Mouse (Mus musculus) gastrocnemius, adult 8-10 months (tissue): Measurements from ENCODE around the gene Pex11b. TPM values are rescaled to one million over a fixed set of nuclear protein-coding genes. Genes with fewer than 3 reads are reported as not detected.
"Not testable (repeated sequence)": the region's sequence is repeated elsewhere in the genome, so short reads cannot be mapped to it uniquely, and the experiment has no call there.

ENCODE experiments used
- DNase-seq, 2 experiments: peaks; one replicate each; pipeline ENCODE4 v3.0.0; 2022; ENCODE audit warnings: low spot score in 2 of 2
- total RNA-seq, 4 experiments: library from RNA; stranded (reverse); gene quantifications; 2 replicates each; pipeline ENCODE4 v1.2.4; 2022

Pex11b gene
- 10 to 100 TPM; 23.3 to 31.3 (median 28.0) TPM for total RNA-seq

DNA sequence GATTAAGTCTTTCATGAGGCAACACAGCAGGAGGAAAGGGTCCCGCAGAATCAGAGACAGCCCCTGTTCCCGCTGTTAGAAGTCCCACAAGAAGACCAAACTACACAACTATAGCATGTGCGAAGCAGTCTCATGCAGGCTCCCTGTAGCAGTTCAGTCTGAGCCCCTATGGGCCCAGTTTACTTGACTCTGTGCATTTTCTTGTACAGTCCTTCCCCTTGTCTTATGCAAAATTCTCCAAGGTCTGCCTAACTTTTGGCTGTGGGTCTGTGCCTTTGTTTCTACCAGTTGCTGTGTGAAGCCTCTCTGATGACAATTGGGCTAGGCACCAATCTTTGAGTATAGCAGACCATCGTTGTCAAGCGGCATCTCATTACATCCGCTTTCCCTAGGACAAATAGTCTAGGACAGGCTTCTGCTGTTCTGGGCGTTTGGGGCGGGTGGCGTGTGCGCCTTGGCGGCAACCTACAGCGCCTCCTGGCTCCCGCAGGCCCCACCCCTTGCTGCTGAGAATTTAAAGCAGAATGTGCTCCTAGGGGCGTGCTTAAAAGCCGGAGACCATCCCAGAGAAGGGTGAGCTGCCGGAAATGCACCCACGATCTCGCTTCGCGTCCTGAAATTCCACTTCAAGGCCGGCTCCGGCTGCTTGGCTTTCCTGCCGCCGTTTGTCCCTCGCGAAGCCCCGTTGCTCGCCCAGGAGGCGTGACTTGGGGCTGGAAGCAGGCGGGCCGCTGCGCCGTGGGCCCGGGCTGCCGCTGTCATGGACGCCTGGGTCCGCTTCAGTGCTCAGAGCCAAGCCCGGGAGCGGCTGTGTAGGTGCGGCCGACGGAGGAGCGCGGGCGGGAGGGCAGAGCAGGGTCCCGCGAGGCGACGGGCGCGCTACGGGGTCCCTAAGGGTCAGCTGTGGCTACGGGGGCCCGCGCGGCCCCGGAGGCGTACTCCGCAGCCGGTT lies at the start of gene Pex11b, which contains the start of gene Gm42957:
Pex11b (plus strand) TSS at position 449 of the 952 bp plus-strand sequence.
Gm42957 (plus strand) TSS at position 547 of the 952 bp plus-strand sequence.
- DNase-seq = peak; percentile 70 to 77

DNA sequence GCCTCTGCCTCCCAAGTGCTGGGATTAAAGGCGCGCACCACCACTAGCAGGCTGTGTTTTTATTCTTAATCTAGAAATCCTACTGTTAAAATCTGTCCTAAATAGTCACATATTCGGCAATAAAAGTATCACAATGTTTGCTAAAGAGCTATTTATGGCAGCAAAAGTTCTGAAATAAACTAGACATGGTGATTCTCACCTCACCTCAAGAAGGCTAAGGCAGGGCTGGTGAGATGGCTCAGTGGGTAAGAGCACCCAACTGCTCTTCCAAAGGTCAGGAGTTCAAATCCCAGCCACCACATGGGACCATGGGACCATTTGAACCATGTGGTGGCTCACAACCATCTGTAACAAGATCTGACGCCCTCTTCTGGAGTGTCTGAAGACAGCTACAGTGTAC lies 44.5 kb upstream of the Pex11b start:
- no peak for DNase-seq

DNA sequence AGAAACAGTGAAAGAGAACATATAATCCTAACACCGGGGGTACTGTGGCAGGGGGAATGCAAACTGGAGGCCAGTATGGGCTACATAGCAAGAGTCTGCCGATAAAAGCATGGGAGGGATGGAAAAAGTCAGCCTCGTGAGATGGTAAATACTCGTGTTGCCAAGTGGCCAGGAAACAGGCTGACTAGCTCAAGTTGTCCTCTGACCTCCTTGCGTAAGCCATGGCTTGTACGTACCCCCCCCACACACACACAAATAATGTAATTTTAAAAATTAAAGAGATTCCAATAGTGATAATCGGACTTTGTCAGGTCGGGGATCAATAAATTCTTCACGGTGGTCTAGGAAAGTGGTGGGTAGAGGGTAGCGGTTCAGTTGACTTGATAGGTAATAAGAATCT lies 41.8 kb upstream of the Pex11b start:
- DNase-seq = no peak

DNA sequence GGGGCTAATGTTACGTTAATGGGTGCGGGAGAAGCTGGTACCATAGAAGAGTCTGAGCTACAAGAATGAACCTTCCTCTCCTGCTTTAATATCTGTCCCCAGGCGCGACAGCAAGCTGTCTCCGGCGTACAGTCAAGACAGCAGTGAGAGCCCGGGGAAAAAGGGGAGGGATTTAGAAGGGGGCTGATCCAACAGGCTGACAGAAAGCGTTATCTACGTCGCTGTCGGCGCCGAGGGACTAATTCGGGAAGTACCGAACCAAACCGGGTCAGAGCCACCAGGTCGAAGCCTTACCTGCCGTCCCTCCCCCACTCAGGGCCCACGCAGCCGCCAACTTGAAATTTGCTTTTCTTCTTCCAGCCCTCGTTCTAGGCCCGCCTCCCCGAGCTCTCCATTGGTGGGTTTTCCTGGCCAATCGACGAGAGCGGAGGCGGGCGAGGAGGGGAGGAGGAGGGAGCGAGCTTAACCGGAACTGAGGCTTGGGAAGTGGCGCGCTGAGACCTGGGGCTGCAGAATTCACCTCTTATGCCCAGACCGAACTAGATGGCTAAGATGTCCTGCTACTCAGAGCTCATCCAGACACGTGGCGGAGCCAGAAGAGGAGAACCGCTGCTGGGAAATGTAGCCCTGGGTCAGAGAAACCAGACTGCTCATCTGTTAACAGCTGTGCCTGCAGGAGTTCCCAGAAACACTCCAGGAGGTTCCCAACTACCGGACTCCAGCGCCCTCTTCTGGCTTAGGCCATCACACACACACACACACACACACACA lies 41.2 kb upstream of the Pex11b start, which contains the start of gene Polr3gl:
Polr3gl (minus strand) TSS at position 392 of the 771 bp plus-strand sequence.
- DNase-seq = peak; percentile 90 to 91

DNA sequence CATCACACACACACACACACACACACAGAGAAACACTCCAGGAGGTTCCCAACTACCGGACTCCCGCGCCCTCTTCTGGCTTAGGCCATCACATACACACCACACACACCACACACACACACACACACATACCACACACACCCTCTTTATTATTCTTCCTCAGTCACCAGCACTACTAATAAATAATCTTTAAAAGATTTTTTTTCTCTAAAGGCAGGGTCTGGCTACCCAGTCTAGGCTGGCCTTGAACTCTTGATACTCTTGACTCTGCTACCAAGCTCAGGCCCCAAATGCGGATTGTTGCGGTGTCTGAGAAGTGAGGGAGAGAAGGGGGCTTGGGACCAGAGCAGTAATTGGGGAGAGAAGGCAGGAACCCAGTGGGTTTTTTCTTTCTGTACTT lies 40.3 kb upstream of the Pex11b start:
- DNase-seq = no peak

DNA sequence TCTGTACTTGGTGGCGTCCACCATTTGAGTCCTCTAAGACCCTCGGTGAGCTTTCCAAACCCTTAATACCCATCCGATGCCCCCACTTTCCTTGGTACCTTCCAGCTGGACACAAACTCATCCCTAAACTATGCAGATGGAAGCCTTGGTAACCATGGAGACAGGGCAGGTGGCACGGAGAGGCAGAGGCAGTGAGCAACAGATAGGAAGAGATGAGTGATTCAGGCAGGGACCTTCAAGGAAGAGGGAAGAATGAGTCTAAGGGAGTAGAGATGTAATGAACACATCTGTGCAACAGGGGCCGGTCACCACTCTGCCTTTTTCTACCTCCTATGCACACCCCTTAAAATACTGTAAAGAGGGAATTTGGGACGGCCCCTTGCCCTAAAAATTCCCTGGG lies 39.5 kb upstream of the Pex11b start:
- no peak for DNase-seq

DNA sequence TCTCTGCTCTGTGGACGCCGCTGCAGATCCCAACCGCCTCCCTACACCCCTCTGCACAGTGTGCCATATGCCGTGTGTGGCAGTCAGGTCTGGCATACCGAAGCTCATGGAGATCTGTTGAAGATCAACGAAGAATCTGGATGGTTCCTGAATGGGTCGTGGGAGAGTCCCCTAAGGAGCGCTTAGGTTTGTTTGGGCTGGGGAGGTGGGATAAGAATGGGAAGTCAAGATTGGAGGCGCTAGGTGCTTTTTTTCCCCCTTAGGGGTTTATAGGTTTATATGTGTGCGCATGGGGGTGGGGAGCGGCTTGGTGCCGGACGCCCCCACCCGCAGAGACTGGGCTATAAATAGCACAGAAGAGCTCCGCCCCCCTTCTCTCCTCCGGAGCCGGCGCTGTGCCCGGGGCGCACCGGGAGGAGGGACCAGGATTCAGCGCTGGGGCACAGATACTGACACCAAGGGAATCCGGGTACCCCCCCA lies 38.9 kb upstream of the Pex11b start, which contains the start of gene Ankrd34a:
Ankrd34a (plus strand) TSS at position 409 of the 480 bp plus-strand sequence.
- DNase-seq = peak; percentile 37 to 47

DNA sequence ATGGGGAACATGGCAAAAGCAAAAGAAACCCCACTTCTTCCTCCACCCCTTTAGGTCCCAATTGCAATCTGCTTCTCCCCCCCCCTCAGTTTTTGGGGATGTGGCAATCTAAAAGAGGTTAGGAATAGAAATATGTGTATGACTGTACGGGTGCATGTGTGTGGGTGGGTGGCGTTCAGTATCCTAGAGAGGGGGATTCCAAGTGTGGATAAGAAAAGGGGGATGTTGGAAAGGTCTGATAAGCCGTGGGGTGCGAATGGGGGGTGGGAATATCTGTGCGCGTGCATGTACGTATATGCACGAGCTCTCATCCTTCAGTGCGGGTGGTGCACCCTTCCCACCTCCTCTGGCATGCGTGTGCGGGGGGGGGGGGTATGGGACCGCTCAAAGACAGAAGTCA lies 38.3 kb upstream of the Pex11b start:
- no peak for DNase-seq

DNA sequence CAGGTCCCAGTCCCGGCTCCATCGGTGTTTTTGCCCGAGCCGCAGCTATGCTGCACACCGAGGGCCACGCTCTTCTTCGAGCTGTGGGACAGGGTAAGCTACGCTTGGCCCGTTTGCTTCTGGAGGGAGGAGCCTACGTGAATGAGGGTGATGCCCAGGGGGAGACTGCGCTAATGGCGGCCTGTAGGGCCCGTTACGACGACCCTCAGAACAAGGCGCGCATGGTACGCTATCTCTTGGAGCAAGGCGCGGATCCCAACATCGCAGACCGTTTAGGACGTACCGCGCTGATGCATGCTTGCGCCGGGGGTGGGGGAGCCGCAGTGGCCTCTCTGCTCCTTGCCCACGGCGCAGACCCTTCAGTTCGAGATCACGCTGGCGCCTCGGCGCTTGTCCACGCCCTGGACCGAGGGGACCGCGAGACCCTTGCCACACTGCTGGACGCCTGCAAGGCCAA lies 37.7 kb upstream of the Pex11b start:
- DNase-seq = peak in 1 of 2 experiments; percentile 15

DNA sequence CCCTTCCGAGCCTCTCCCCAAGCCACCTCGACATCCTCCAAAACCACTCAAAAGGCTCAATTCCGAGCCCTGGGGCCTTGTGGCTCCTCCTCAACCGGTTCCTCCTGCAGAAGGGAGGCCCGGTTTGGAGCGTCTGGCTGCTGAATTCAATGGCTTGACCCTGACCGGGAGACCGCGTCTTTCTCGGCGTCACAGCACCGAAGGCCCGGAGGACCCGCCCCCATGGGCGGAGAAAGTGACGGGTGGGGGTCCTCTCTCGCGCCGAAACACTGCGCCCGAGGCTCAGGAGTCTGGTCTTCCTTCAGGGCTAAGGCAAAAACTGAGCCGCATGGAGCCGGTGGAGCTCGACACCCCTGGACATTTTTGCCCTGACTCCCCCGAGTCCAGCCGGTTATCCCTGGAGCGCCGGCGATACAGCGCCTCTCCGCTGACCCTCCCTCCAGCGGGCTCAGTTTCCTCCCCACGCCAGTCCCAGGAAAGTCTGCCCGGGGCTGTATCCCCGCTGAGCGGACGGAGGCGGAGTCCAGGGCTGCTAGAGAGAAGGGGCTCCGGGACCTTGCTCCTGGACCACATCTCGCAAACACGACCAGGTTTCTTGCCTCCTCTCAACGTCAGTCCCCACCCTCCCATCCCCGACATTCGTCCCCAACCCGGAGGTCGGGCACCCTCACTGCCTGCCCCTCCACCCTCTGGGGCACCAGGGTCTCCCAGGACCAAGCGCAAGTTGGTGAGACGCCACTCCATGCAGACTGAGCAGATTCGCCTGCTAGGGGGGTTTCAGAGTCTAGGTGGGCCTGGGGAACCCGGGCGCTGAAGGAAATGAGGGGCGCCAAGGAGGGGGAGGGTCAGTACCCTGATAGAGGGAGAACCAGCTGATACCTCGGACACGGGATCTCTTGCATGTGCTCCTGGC lies 36.8 kb upstream of the Pex11b start:
- DNase-seq = peak; percentile 47 to 59

DNA sequence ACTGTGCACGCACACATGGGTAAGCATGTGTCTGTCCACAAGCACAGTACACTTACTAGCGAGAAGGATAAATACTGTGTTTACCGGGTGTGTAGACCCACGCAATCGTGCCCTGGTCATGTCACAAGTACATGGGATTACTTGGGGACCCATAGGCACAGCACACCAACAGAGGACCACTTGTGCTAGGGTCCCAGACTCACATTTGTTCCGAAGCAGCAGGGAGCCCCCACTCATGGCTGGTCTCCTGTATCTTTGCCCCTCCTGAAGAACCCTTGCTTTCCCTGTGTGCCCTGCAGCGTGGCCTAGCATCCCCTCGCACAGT lies 36.1 kb upstream of the Pex11b start:
- DNase-seq = no peak

DNA sequence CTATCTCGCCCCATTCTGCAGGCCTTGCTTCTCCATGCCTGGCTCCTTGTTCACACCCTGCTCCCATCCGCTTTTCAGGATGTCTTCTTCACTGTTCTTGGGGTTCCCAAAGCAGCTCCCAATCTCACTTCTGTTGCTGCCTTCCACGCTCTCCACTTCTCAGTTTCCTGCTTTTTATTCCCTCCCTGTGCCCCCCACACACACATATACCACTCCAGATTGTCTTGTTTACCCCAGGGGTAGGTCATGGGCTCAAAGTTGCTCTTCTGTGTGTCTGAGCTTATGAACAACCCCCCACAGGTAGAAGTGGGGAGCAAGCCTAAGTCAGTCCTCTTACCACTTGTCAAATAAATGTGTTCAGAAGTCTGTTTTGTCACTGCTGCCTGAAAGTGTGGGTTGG lies 35.8 kb upstream of the Pex11b start:
- no peak for DNase-seq

DNA sequence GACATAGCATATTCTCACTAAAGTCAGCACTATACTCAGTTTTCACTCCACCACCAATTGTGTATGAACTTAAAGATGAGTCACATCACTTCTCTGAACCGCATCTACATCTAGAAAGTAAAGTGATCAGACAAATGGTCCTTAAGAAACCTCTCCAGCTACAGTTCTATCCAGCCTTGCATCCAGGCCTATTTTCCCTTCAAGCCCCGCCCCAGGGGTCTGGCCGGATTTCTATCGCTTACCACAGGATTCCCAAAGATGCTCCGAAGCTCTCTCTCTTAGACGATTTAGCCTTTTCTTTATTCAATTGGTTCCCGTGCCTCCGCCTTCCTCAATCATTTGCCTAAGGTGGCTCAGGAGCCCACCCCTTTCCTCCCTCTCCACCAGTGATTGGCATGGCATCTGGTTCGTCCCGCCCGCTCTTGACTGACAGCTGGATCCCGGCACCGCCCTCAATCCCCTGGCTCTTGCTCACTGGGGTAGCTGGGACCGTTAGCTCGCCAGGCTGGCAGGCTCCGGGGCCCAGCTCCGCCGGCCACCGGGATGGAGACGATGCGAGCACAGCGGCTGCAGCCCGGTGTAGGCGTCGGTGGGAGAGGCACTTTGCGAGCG lies 34.4 kb upstream of the Pex11b start, which contains the start of gene Lix1l:
Lix1l (plus strand) TSS at position 511 of the 612 bp plus-strand sequence.
- peak; percentile 87 to 92 for DNase-seq

DNA sequence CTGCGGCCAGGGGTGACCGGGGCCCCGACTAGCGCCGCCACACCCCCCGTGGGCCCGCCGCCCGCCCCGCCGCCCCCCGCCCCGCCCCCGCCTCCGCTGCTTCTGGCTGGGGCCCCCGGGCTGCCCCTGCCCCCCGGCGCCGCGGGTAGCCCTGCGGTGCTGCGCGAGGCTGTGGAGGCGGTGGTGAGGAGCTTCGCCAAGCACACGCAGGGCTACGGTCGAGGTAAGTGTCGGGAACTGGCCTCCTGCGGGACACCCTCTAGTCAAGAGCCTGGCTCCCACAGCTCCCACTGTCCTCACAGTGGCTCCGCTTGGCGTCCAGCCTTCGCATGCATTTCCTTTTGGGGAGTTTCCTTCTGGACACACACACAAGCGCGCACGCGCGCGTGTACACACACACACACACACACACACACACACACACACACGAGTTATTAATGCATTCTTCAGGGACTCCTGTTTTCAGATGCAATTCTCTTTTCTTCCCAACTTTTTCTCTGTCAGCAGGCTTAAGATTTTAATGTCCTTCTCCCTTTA lies 33.9 kb upstream of the Pex11b start:
- peak; percentile 53 to 60 for DNase-seq

DNA sequence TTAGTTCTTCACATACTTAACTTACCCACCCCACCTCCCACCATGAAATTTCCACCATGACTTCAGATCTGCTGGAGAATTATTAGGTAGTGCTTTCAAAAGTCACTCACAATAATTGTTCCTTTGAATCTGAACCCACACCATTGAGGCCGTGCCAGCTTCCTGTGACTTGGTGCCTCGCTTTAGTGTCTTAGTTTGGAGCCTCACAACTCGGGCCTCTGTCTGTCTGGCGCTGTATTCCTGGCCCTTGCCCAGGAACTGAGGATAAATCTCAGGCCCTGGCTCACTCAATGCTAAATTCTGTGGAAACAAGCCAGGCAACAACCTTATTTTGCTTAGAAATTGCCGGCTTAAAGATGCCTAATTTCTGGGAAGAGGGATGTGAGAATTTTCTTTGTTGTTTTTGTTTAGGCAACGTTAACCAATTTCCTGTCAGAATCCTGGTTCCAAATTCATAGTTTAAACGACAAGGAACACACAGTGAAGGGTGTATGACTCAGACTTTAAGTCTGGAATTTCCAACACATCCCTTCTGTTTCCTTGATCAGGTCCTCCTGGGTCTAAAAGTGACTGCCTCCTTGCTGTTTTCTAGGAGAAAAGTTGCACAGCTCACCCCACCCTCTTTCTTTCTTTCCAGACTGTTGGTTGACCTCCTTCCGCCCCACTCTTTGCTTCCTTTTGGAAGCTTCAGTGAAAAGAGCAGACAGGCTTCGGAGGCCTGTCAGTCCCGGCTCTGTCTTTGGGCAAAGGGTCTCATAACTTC lies 33.1 kb upstream of the Pex11b start:
- DNase-seq = peak in 1 of 2 experiments; percentile 28

DNA sequence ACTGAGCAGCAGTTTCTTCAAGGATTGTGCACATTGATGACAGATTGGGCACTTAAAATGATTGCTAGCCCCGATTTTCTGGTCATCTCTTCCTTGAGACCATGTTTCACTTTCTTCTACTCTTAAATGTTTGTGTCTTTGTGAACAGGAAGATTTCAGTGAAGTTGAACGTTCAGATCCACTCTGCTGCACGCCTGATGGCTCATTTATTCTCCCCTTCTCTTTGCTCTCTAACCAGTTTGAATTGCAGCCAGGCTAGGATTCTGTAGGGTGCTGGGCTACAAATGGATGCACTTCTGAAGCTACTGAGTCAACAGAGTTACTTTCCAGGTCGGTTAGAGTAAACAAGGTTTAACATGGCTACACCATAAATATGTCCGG lies 32.5 kb upstream of the Pex11b start:
- no peak for DNase-seq

DNA sequence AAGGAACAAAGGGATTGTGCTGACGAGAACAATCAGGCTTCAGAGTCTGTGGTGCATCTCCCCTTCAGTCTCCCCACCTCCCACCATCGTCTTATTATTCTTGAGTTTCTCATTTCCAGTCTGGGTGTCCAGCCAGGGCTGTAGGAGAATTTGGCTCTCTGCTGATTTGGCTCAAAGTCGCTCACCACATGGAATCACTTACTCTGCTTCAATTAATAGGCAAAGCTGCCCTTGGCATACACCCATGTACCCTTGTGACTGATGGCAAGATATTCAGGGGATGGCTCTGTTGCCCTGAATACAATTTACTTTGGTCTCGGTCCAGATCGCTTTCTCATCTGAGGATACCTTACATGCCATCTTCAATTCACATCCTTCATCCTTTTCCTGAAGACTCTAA lies 31.9 kb upstream of the Pex11b start:
- DNase-seq = no peak

DNA sequence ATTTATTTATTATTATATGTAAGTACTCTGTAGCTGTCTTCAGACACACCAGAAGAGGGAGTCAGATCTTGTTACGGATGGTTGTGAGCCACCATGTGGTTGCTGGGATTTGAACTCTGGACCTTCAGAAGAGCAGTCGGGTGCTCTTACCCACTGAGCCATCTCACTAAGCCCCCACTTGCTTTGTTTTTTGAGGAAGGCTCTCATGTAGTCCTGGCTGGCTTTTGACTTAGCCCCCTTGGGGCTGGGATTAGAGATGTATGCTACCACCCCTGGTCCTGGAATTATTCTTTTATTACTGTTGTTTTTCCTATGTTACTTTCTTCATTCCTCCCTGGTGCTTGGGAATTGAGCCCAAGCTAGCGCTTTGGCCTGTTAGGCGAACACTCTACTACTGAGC lies 29.2 kb upstream of the Pex11b start:
- not testable (repeated sequence) for DNase-seq

DNA sequence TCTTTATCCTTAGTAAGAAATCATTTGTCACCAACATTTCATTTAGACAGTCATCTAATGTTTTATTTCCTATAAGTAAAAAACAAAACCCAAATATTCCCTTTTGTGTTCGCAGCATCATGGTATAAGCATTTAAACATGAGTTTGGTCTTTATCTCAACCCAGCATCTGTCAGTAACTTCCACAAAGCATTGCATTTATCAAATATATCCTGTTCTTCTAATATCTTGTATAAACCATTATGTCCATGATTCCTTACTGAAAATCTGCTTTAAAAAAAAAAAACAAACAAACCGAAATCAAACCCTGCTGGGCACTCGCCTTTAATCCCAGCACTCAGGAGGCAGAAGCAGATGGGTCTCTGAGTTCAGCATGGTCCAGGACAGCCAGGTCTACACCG lies 28.6 kb upstream of the Pex11b start:
- DNase-seq = no peak
